Mouse (Mus musculus): ENCODE results near the gene Dnah7c. TPM values are rescaled to one million over a fixed set of nuclear protein-coding genes. Genes with fewer than 3 reads are reported as not detected.
"Not testable (repeated sequence)": the region's sequence is repeated elsewhere in the genome, so short reads cannot be mapped to it uniquely, and the experiment has no call there.

Gene Dnah7c
- polyA plus RNA-seq, 1 experiment from 2014 or later, result 0.09 TPM

DNA sequence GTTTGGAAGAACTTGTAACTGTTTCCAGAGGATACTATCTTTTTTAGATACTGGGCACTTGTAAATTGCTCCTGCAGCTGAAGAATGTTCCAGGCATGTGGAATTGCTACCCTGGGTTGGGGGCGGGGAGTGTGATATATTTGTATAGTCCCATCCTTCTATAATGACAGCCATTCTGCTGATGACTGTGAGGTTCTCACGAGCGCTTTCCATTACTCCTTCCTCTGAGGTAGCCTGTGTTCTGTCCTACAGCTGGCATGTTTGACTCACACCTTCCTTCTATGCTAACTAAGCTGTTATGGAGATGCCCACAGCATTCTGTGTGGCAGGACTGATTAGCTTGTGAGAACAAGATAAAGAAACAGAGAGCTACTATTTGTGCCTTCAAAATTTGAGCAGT, 339.2 kb downstream of the Dnah7c start:
- H3K4me1 ChIP-seq; H3K4me3 ChIP-seq; H3K36me3 ChIP-seq; H3K27ac ChIP-seq; ATAC-seq (ENCODE audit: low FRiP score, low read depth); H3K9me3 ChIP-seq; H3K9ac ChIP-seq; H3K4me2 ChIP-seq (replicated peaks); H3K27me3 ChIP-seq (replicated peaks): not testable (repeated sequence)
- 79% methylated on average over 3 of the region's 3 CpGs for WGBS

DNA sequence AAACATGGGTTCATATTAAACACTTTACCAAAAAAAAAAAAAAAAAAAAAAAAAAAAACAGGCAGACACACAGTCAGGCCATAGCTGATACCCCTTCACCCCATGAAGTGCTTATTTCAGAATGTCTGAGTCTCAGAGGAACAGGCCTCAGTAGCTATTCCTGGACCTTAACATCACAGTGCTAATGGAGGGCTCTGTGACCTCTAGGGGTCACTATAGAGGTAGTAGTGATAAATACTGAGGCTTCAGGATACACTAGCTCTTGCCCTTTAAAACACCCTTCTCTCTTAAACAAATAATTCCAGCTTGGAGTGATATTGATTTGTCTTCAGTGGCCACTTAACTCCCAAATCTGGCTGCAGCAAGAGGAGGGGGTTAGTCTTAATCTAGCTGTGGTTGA, 343.9 kb downstream of the Dnah7c start:
- H3K9me3 ChIP-seq; ATAC-seq (ENCODE audit: low FRiP score, low read depth): not testable (repeated sequence)

DNA sequence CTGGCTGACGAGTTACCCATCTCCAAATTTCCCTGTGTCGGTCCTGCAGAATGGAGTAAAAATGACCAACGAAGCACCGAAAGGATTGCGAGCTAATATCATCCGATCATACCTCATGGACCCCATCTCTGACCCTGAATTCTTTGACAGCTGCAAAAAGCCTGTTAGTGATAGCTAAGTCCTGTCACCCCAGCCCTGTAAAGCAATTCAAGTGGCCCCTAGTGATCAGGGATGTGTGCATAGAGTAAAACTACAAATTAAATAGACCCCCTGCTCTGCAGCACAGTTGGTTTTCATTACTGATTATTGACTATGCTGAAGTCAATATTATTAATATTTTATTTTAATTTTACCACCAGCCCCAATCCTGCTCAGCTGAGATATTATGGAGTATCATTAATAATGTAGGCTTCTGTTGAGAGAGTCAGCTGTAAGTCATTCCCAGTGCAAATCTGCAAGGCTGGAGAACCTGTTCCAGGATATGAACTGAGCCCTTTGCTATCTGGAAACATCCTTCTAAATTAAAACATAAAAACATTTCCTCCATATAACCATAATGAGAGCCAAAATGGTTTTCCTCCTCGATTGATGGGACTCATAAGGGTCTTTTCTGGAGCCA, 344.8 kb downstream of the Dnah7c start:
- H3K4me1 ChIP-seq; H3K4me2 ChIP-seq (replicated peaks); H3K27ac ChIP-seq; H3K4me3 ChIP-seq; H3K9me3 ChIP-seq; H3K9ac ChIP-seq; ATAC-seq (ENCODE audit: low FRiP score, low read depth); H3K27me3 ChIP-seq (replicated peaks); H3K36me3 ChIP-seq: not testable (repeated sequence)
- WGBS, result 88% methylated on average over 7 of the region's 7 CpGs

More for the DNA sequence above, 343.9 kb downstream of the Dnah7c start:
- H3K4me3 ChIP-seq; H3K4me2 ChIP-seq (replicated peaks); H3K27me3 ChIP-seq (replicated peaks); H3K9ac ChIP-seq; H3K36me3 ChIP-seq; H3K27ac ChIP-seq; H3K4me1 ChIP-seq: not testable (repeated sequence)

DNA sequence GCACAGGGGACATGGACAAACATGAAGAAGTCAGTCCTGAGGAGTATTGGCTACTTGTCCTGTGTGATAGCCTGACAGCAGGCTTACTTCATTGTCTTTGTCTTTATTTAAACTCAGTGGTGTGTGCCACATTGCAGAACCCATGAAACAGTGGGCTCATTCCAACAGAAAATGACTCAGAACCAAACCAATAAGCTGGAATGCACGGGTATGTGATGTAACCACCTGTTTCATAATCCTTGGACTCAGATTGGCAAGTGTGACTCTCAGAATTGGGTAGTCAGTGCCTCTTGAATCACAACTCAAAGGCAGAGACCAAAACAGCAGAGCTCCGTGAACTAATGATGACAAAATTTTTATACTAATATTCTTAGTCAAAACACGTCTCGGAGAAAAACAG, 356.8 kb downstream of the Dnah7c start:
- H3K27ac ChIP-seq; H3K4me1 ChIP-seq; H3K27me3 ChIP-seq (replicated peaks); H3K9ac ChIP-seq; H3K4me3 ChIP-seq; H3K4me2 ChIP-seq (replicated peaks); H3K36me3 ChIP-seq; ATAC-seq (ENCODE audit: low FRiP score, low read depth); H3K9me3 ChIP-seq: not testable (repeated sequence)
- 89% methylated on average over 4 of the region's 4 CpGs for WGBS

DNA sequence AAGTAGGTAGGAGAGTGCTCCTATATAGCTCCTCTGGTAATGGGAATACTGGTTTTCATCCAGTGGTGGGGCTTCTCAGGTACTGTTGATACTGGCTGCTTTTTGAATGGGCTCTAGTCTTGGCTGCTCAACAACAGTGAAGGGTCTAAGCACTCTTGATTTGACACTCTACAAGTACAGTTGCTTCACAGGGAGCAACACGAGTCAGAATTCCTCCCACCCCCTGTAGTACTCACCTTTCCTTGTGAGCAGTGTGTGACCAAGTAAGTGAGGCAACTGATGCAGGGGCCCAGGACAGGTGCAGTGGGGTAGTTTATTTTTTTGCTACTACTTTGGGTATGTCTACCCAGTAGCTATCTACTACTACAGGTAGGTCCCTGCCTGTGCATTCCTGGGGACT, 379.7 kb downstream of the Dnah7c start:
- Histone ChIP-seq H3K4me1 (no peaks in the 10 kb centered on the region), H3K4me2 (replicated peaks) (no peak overlapping the region), H3K9ac (no peak overlapping the region), H3K9me3 (no peaks in the 10 kb centered on the region), H3K36me3 (peaks cover 5% of the 10 kb centered on the region; the same call in 1 of the 2 replicates), H3K27ac (no peak overlapping the region), H3K4me3 (no peak overlapping the region), H3K27me3 (replicated peaks) (no peaks in the 10 kb centered on the region)
- 88% methylated on average over 1 of the region's 1 CpGs for WGBS
- no peak for ATAC-seq (ENCODE audit: low FRiP score, low read depth)

DNA sequence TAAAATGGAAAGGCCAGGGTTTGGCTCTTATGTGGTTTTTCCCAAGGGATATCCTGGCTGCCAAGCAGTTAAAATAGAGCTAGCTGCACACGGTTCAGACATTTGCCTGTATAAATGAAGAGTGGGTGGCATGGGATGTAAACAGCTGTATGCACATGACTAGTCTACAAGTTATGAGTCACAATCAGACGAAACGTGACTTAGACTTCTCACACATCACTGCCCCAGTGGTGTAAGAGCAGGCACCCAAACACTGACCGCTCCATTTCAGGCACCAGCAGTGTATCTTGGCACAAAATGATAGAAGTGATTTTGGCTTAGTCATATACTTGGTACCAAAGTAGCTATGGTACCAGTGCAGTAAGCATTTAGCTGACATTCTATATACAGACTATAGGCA, 383.2 kb downstream of the Dnah7c start:
- WGBS, result 91% methylated on average over 4 of the region's 4 CpGs
- H3K4me1 ChIP-seq; ATAC-seq (ENCODE audit: low FRiP score, low read depth); H3K27me3 ChIP-seq (replicated peaks); H3K4me2 ChIP-seq (replicated peaks); H3K27ac ChIP-seq; H3K4me3 ChIP-seq; H3K9me3 ChIP-seq; H3K9ac ChIP-seq: not testable (repeated sequence)
- H3K36me3 ChIP-seq, result peaks cover 16% of the 10 kb centered on the region; the same call in 1 of the 2 replicates

DNA sequence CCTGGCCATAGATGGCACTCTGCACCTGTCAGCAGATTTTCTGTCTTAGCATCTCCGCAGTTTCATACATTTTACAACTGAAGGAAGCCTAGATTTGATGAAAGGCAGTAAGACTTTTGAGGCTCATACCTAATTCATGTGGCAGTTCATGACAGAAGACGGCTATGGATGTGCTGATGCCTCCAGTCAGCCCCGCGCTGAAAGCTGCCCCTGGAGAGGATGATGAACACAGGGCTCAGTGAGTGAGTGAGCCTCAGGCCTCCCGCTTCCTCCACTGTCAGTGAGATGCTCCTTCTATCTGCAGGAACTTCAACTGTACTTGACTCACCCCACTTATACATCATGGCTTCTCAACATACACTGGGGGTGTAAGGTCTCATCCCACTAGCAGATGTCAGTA, 392.5 kb downstream of the Dnah7c start:
- 92% methylated on average over 5 of the region's 5 CpGs for WGBS
- no peak overlapping the region for H3K4me2 ChIP-seq (replicated peaks)

DNA sequence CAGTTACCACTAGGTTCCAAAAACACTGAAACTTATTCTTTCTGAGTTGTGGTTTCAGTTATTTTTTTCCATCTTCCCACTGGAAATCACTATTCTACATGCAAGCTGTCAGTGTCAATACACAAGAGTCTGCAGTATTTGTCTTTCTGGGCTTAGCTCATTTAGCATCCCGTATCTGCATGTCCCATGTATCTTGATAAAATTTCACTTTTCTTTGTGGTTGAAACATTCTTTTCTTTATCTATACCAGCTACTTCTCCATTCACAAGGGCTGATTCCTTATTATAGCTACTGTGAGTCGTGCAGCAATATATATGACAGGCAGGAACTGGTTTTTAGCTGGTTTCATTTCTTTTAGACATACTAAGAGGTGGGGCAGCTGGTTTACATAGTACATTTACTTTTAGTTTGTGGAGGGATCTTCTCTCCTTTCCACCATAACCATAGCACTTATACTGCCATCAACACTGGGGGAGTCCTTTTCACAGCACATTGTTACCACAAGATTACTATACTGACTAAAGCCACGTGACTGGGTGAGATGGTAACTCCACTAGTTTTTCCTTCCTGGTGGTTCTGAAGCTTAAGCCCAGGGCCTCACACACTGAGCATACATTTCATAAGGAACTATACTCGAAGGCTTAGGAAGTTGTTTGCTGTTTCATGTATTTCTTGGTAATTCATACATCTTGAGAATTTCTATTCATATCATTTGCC, 397.0 kb downstream of the Dnah7c start:
- no peak overlapping the region for H3K4me3 ChIP-seq
- no peak for ATAC-seq (ENCODE audit: low FRiP score, low read depth)
- H3K27me3 ChIP-seq (replicated peaks), result no peaks in the 10 kb centered on the region
- H3K9me3 ChIP-seq, result no peaks in the 10 kb centered on the region
- no peak overlapping the region for H3K9ac ChIP-seq
- H3K4me1 ChIP-seq, result no peaks in the 10 kb centered on the region
- H3K27ac ChIP-seq, result no peak overlapping the region
- H3K4me2 ChIP-seq (replicated peaks), result no peak overlapping the region
- 91% methylated on average over 4 of the region's 4 CpGs for WGBS
- peaks cover 37% of the 10 kb centered on the region for H3K36me3 ChIP-seq

More for the DNA sequence above, 392.5 kb downstream of the Dnah7c start:
- H3K4me1 ChIP-seq, result no peaks in the 10 kb centered on the region
- H3K9ac ChIP-seq, result no peak overlapping the region
- H3K27ac ChIP-seq, result no peak overlapping the region
- ATAC-seq (ENCODE audit: low FRiP score, low read depth), result no peak
- H3K36me3 ChIP-seq, result peaks cover 35% of the 10 kb centered on the region
- no peaks in the 10 kb centered on the region for H3K27me3 ChIP-seq (replicated peaks)
- H3K9me3 ChIP-seq, result no peaks in the 10 kb centered on the region
- no peak overlapping the region for H3K4me3 ChIP-seq

DNA sequence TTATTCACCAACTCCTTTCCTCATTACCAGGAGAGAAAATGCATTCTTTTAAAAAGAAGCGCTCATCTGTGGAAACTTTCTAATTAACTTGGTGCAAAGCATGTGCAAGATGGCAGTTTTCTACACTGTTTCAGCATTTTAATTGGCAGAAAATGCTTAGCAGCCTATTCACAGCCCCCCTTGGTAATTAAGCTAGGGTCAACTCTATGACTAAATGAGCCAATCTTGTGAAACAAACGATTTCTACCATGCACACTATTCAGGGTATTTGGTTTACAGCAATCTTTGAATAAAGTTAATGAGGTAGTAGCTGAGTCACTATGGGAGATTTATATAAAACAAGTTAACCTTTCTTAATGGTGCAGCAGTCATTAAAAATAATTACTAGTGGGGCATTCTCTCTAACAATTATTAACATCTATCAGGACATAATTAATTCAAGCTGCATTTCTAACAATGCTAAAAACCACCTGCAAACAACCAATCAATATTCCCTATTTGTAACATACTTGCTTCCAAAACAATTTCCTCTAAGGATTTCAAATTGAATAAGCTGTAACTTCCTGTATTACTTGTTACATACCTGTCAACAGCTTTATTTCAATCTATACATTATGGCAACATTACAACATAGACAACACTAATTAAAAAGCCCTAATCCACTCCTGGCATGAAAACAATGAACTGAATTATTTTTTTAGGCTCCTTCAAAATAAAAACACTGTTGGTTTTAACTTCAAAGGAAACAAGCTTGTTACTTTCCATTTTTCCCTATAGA, 404.9 kb downstream of the Dnah7c start:
- H3K4me3 ChIP-seq, result no peak overlapping the region
- H3K4me1 ChIP-seq, result no peaks in the 10 kb centered on the region
- no peak overlapping the region for H3K27ac ChIP-seq
- WGBS, result 60% methylated on average over 2 of the region's 2 CpGs
- H3K36me3 ChIP-seq, result peaks cover 10% of the 10 kb centered on the region
- H3K9me3 ChIP-seq, result no peaks in the 10 kb centered on the region
- H3K9ac ChIP-seq, result no peak overlapping the region
- no peaks in the 10 kb centered on the region for H3K27me3 ChIP-seq (replicated peaks)
- ATAC-seq (ENCODE audit: low FRiP score, low read depth), result peak; percentile 65
- H3K4me2 ChIP-seq (replicated peaks), result no peak overlapping the region

DNA sequence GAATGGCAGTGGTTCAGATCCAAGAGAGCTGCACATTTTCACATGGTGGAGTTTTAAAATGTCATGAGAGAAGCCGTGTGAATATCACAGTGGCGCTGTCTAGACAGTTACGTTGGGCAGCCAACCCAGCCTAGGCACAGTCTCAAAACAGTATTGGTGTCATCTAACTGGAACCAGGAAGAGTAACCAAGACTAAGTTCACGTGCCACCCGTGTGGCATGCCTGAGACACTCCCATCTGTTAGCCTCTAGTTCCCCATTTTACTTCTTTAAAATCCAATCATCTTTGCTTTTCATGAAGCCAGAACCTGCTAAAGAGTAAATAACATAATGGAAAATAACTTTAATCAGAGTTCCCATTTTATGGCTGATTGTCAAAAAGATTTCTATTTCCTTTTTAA, 406.5 kb downstream of the Dnah7c start:
- Histone ChIP-seq H3K4me2 (replicated peaks) (no peak overlapping the region), H3K27ac (no peak overlapping the region), H3K27me3 (replicated peaks) (no peaks in the 10 kb centered on the region), H3K36me3 (peaks cover 15% of the 10 kb centered on the region), H3K9ac (no peak overlapping the region), H3K4me1 (no peaks in the 10 kb centered on the region), H3K4me3 (no peak overlapping the region), H3K9me3 (no peaks in the 10 kb centered on the region)
- no peak for ATAC-seq (ENCODE audit: low FRiP score, low read depth)
- 97% methylated on average over 5 of the region's 5 CpGs for WGBS

DNA sequence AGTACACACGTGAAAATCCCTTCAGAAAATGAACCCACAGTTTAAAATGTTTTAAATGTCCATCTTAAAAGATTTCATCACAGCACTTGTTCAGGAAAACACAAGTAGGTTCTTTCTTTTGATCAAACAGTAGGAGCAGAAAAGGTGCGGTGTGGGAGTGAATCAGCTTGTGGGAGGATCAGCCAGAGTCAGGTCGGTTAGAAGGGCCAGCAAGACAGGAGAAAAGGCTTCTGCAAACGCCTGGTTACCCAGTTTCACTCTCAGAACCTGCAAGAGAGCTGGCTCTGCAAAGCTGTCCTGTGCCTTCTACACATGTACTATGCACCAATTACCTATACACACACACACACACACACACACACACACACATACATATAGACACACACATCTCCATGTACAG, 418.0 kb downstream of the Dnah7c start:
- no peak overlapping the region for H3K4me3 ChIP-seq
- no peaks in the 10 kb centered on the region for H3K4me1 ChIP-seq
- H3K27ac ChIP-seq, result no peak overlapping the region
- H3K36me3 ChIP-seq, result no peaks in the 10 kb centered on the region
- no peak overlapping the region for H3K9ac ChIP-seq
- H3K9me3 ChIP-seq, result no peaks in the 10 kb centered on the region
- 75% methylated on average over 4 of the region's 4 CpGs for WGBS
- no peak overlapping the region for H3K4me2 ChIP-seq (replicated peaks)
- no peaks in the 10 kb centered on the region for H3K27me3 ChIP-seq (replicated peaks)
- no peak for ATAC-seq (ENCODE audit: low FRiP score, low read depth)

DNA sequence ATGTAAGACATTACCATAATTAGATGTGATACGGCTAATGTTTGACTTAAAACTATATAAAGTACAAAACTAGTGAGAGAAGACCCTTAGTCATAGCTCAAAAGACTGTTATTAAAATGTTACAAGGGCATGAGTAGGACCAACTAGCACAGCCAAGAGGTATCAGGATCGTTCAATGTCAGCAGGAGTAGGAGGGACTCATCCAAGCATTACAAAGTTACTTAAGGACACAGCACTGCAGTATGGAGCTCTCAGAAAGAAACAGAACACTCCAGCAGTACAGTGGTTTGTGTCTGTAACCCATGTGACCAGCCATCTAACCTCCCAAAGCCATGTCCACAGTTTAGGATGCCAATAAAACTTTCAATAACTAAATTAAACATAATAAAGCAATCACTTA, 418.9 kb downstream of the Dnah7c start:
- Histone ChIP-seq H3K27me3 (replicated peaks) (no peaks in the 10 kb centered on the region), H3K4me1 (no peaks in the 10 kb centered on the region), H3K27ac (no peak overlapping the region), H3K4me3 (no peak overlapping the region), H3K4me2 (replicated peaks) (no peak overlapping the region), H3K36me3 (no peaks in the 10 kb centered on the region), H3K9ac (no peak overlapping the region), H3K9me3 (no peaks in the 10 kb centered on the region)
- 83% methylated on average over 2 of the region's 2 CpGs for WGBS
- no peak for ATAC-seq (ENCODE audit: low FRiP score, low read depth)
